Mouse (Mus musculus) embryonic fibroblast, embryonic 13.5 days (primary cell): ENCODE data around the gene Lrp6.

ENCODE experiments used
- CTCF ChIP-seq: IDR thresholded peaks from 2 replicates; pipeline ENCODE4 v1.5.1; 2011; ENCODE audit warnings: mild to moderate bottlenecking, control low read depth, low read length, moderate library complexity, borderline replicate concordance; ENCODE audit not compliant: insufficient read depth
- POLR2A ChIP-seq: IDR thresholded peaks from 2 replicates; pipeline ENCODE4 v1.6.1; 2011; ENCODE audit warnings: low read depth, mild to moderate bottlenecking, control low read depth, low read length, moderate library complexity

DNA sequence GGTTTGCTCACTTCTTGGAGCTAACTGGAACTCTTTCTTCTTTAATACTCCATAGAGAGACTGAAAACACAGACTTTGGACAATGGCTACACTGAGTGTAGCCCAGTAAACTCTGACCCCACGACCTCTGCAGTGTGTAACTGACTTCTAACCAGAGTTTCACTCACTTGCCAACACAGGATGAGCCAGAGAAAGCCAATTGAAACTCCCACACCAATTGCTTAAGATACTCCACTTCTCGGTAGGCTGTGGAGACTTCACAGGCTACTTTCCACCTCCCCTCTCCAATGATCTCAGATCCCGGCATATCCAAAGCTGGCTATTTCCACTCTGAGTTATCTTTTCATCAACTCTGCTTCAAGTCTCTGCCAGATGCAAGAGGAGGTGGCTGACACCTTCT lies 35.0 kb upstream of the Lrp6 start:
- TF ChIP-seq CTCF = no peak
- no peak for TF ChIP-seq POLR2A
